In the genomic region with DNA sequence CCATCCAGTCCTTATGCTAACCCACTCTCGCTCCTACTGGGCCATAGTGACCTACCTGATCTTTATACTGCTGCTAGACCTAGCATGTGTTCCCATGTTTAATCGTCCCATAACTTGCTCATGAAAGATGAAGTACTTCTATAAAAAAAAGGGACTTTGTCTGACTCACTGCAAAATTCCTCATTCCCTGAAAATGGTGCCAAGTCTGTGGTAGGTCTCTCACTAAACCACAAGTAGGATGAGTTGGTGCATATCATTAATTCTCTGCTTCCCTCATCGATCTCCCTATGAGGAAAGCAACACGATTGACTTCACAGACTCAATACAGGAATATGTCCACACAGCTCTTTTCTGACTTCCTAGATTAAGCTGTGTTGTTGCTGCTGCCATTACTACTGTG, we compare ENCODE assay signal across 18 mouse cellular contexts.
"Had no signal": no experiment of that assay in that cellular context is flagged by ENCODE, and none has a peak within 500 bp of the region (broad histone marks: within the 10 kb centered on the region; RNA-seq: fewer than 3 reads in every experiment).

No protein-coding gene starts in this region.

- H3K27me3 ChIP-seq: midbrain, embryonic 12.5 days; neural tube, embryonic 13.5 days; neural tube, embryonic 15.5 days had no signal

- H3K9me3 ChIP-seq: midbrain, embryonic 10.5 days; midbrain, embryonic 12.5 days; neural tube, embryonic 13.5 days; neural tube, embryonic 15.5 days had no signal

- ATAC-seq: midbrain, embryonic 16.5 days had no signal

- H3K27ac ChIP-seq: midbrain, embryonic 10.5 days; midbrain, embryonic 12.5 days; neural tube, embryonic 13.5 days; neural tube, embryonic 15.5 days had no signal

- H3K4me3 ChIP-seq: midbrain, embryonic 10.5 days; midbrain, embryonic 12.5 days; myocyte; neural tube, embryonic 13.5 days; neural tube, embryonic 15.5 days had no signal

- H3K4me2 ChIP-seq: lung, embryonic 14.5 days; midbrain, embryonic 12.5 days; neural tube, embryonic 13.5 days; neural tube, embryonic 15.5 days had no signal

- H3K9ac ChIP-seq: lung, embryonic 14.5 days; midbrain, embryonic 12.5 days; neural tube, embryonic 13.5 days; neural tube, embryonic 15.5 days had no signal

- H3K36me3 ChIP-seq: midbrain, embryonic 10.5 days; midbrain, embryonic 12.5 days; neural tube, embryonic 13.5 days; neural tube, embryonic 15.5 days had no signal

- H3K4me1 ChIP-seq: midbrain, embryonic 10.5 days; neural tube, embryonic 15.5 days had no signal

- DNase-seq: lung, embryonic 14.5 days; lung, postnatal 10 days; lung, postnatal 4 days; midbrain, embryonic 14.5 days; retina, postnatal 1 day; right cerebral cortex, adult 18-20 months; right cerebral cortex, postnatal 25 days; right cerebral cortex, postnatal 4 days; spleen, adult 18-20 months; thymus, adult 18-20 months; thymus, postnatal 14 days; thymus, postnatal 36 days had no signal
